Mouse (Mus musculus) neural tube, embryonic 14.5 days (tissue): ENCODE measurements around the gene Kifc5b. TPM values are rescaled to one million over a fixed set of nuclear protein-coding genes. Genes with fewer than 3 reads are reported as not detected.

Source experiments
- ATAC-seq: fragments of 200-750 bp; cut with Nextera tagmentation; 2 replicates; pipeline ENCODE4 v1.8.0; 2017; ENCODE audit warnings: low read depth, mild to moderate bottlenecking, moderate TSS enrichment, moderate library complexity
- H3K27ac ChIP-seq: fragments of 300-500 bp; sonication (generic); 2 replicates; pipeline ENCODE4 v1.5.1; 2014; ENCODE audit warnings: low read depth, mild to moderate bottlenecking, control low read depth, low read length, moderate library complexity, mixed read lengths
- H3K27me3 ChIP-seq: fragments of 300-500 bp; sonication (generic); 2 replicates; pipeline ENCODE4 v1.6.1; 2014; ENCODE audit warnings: low read length; ENCODE audit not compliant: control insufficient read depth, insufficient read depth
- H3K36me3 ChIP-seq: fragments of 300-500 bp; sonication (generic); 2 replicates; pipeline ENCODE4 v1.6.1; 2014; ENCODE audit warnings: low read length, mixed read lengths; ENCODE audit not compliant: control insufficient read depth, insufficient read depth
- H3K4me1 ChIP-seq: fragments of 300-500 bp; sonication (generic); 2 replicates; pipeline ENCODE4 v1.6.1; 2014; ENCODE audit warnings: low read length; ENCODE audit not compliant: control insufficient read depth, insufficient read depth
- H3K4me2 ChIP-seq: fragments of 300-500 bp; sonication (generic); 2 replicates; pipeline ENCODE4 v1.6.1; 2014; ENCODE audit warnings: mild to moderate bottlenecking, low read depth, low read length, control low read depth
- H3K4me3 ChIP-seq: fragments of 300-500 bp; sonication (generic); 2 replicates; pipeline ENCODE4 v1.5.1; 2014; ENCODE audit warnings: low read depth, low read length, control low read depth, mixed read lengths
- H3K9ac ChIP-seq: fragments of 300-500 bp; sonication (generic); replicated peaks from 2 replicates; pipeline ENCODE4 v1.6.1; 2014; ENCODE audit warnings: low read depth, mild to moderate bottlenecking, control low read depth, low read length, mixed read lengths
- H3K9me3 ChIP-seq: fragments of 300-500 bp; sonication (generic); 2 replicates; pipeline ENCODE4 v1.6.1; 2016; ENCODE audit warnings: low read length; ENCODE audit not compliant: control insufficient read depth
- WGBS: fragments of 180-500 bp; shearing (Covaris S2); extraction: QIAGEN DNeasy Blood & Tissue Kit; methylation state at CpG from one replicate; pipeline ENCODE4 v1.1.7; 2014; 5-methylcytosine and 5-hydroxymethylcytosine counted together
- polyA plus RNA-seq: library from polyadenylated mRNA; unstranded; fragments of >200 nt; fragmentation: Nextera tagmentation; extraction: Ambion mirVana; gene quantifications from 2 replicates; pipeline ENCODE4 v1.2.1, GENCODE M21; 2014

Kifc5b gene
- 2.4 and 2.8 TPM in 2 replicates for polyA plus RNA-seq

GRCm38 (mm10) chr17:26916711-26917482 is at the start of gene Kifc5b:
TSS of gene Kifc5b (plus strand) at chr17:26917091.
- H3K4me1 ChIP-seq = 0 out of 2 replicates have a peak, but pooled peaks cover 2% of the 10 kb centered on the region
- H3K9ac ChIP-seq = peak within 1 kb of the TSS; percentile 50
- H3K4me3 ChIP-seq = peak within 1 kb of the TSS; percentile 52
- peak within 1 kb of the TSS; percentile 59 for H3K4me2 ChIP-seq
- no peak within 1 kb of the TSS for H3K27ac ChIP-seq
- no peaks in the 10 kb centered on the region for H3K27me3 ChIP-seq
- peak; percentile 98 for ATAC-seq
- under 1% methylated on average over 63 of the region's 72 CpGs for WGBS
- no peaks in the 10 kb centered on the region for H3K36me3 ChIP-seq
- no peaks in the 10 kb centered on the region for H3K9me3 ChIP-seq

- Histone ChIP-seq H3K27ac (no peak overlapping the region), H3K4me3 (no peak overlapping the region), H3K9ac (no peak overlapping the region), H3K4me2 (no peak overlapping the region), H3K4me1 (no peaks in the 10 kb centered on the region), H3K36me3 (no peaks in the 10 kb centered on the region), H3K9me3 (no peaks in the 10 kb centered on the region), H3K27me3 (no peaks in the 10 kb centered on the region)
- ATAC-seq = no peak
- 43% methylated on average over 5 of the region's 5 CpGs for WGBS
These were observed 48.1 kb upstream of the Kifc5b start for GRCm38 (mm10) chr17:26868756-26869155.

- Histone ChIP-seq H3K36me3 (no peaks in the 10 kb centered on the region), H3K4me1 (no peaks in the 10 kb centered on the region), H3K9me3 (no peaks in the 10 kb centered on the region), H3K27ac (no peak overlapping the region), H3K27me3 (no peaks in the 10 kb centered on the region), H3K4me2 (no peak overlapping the region), H3K4me3 (no peak overlapping the region), H3K9ac (no peak overlapping the region)
- 76% methylated on average over 3 of the region's 3 CpGs for WGBS
- ATAC-seq = no peak
These were observed 44.0 kb upstream of the Kifc5b start for GRCm38 (mm10) chr17:26872870-26873269.

- Histone ChIP-seq H3K9me3 (no peaks in the 10 kb centered on the region), H3K36me3 (no peaks in the 10 kb centered on the region), H3K4me1 (no peaks in the 10 kb centered on the region), H3K27ac (no peak overlapping the region), H3K27me3 (no peaks in the 10 kb centered on the region), H3K4me2 (no peak overlapping the region), H3K4me3 (no peak overlapping the region), H3K9ac (no peak overlapping the region)
- no peak for ATAC-seq
- WGBS = 79% methylated on average over 8 of the region's 8 CpGs
These were observed 43.4 kb upstream of the Kifc5b start for GRCm38 (mm10) chr17:26873502-26873901.

GRCm38 (mm10) chr17:26874542-26874941 is 42.3 kb upstream of the Kifc5b start:
- Histone ChIP-seq H3K4me2 (no peak overlapping the region), H3K9me3 (no peaks in the 10 kb centered on the region), H3K36me3 (no peaks in the 10 kb centered on the region), H3K4me3 (no peak overlapping the region), H3K9ac (no peak overlapping the region), H3K27ac (no peak overlapping the region), H3K4me1 (no peaks in the 10 kb centered on the region), H3K27me3 (no peaks in the 10 kb centered on the region)
- WGBS = 80% methylated on average over 11 of the region's 11 CpGs
- ATAC-seq = no peak

GRCm38 (mm10) chr17:26877927-26878326 is 39.0 kb upstream of the Kifc5b start:
- Histone ChIP-seq H3K27ac (no peak overlapping the region), H3K36me3 (no peaks in the 10 kb centered on the region), H3K27me3 (no peaks in the 10 kb centered on the region), H3K4me1 (no peaks in the 10 kb centered on the region), H3K4me2 (no peak overlapping the region), H3K4me3 (no peak overlapping the region), H3K9me3 (no peaks in the 10 kb centered on the region), H3K9ac (no peak overlapping the region)
- ATAC-seq = no peak
- WGBS = 84% methylated on average over 7 of the region's 7 CpGs

- Histone ChIP-seq H3K4me3 (no peak overlapping the region), H3K27me3 (no peaks in the 10 kb centered on the region), H3K9me3 (no peaks in the 10 kb centered on the region), H3K4me2 (no peak overlapping the region), H3K27ac (no peak overlapping the region), H3K4me1 (no peaks in the 10 kb centered on the region), H3K36me3 (no peaks in the 10 kb centered on the region), H3K9ac (no peak overlapping the region)
- 88% methylated on average over 6 of the region's 6 CpGs for WGBS
- no peak for ATAC-seq
These were observed 37.7 kb upstream of the Kifc5b start for GRCm38 (mm10) chr17:26879235-26879634.

- WGBS = 48% methylated on average over 1 of the region's 1 CpGs
- Histone ChIP-seq H3K9me3 (no peaks in the 10 kb centered on the region), H3K27ac (no peak overlapping the region), H3K36me3 (no peaks in the 10 kb centered on the region), H3K4me3 (no peak overlapping the region), H3K27me3 (no peaks in the 10 kb centered on the region), H3K4me2 (no peak overlapping the region), H3K9ac (no peak overlapping the region), H3K4me1 (peaks cover 11% of the 10 kb centered on the region)
- ATAC-seq = no peak
These were observed 34.2 kb upstream of the Kifc5b start for GRCm38 (mm10) chr17:26882706-26883105.

- no peaks in the 10 kb centered on the region for H3K27me3 ChIP-seq
- no peak overlapping the region for H3K4me2 ChIP-seq
- H3K27ac ChIP-seq = no peak overlapping the region
- H3K4me3 ChIP-seq = no peak overlapping the region
- ATAC-seq = no peak
- peaks cover 11% of the 10 kb centered on the region for H3K4me1 ChIP-seq
- no peak overlapping the region for H3K9ac ChIP-seq
- 76% methylated on average over 6 of the region's 6 CpGs for WGBS
- no peaks in the 10 kb centered on the region for H3K9me3 ChIP-seq
- H3K36me3 ChIP-seq = no peaks in the 10 kb centered on the region
These were observed 33.3 kb upstream of the Kifc5b start for GRCm38 (mm10) chr17:26883585-26883984.
